Mouse (Mus musculus) C2C12 (cell line): ENCODE data around the gene Zswim3.
"Not testable (repeated sequence)": the region's sequence is repeated elsewhere in the genome, so short reads cannot be mapped to it uniquely, and the experiment has no call there.

Source experiments
- CTCF ChIP-seq: IDR thresholded peaks from one replicate; pipeline ENCODE4 v1.5.1; 2011; ENCODE audit not compliant: control insufficient read depth, insufficient read depth, insufficient read length
- MYOD1 ChIP-seq: IDR thresholded peaks from one replicate; pipeline ENCODE4 v1.6.1; 2011; ENCODE audit warnings: low read depth; ENCODE audit not compliant: control insufficient read depth, insufficient read length

- not testable (repeated sequence) for TF ChIP-seq CTCF, MYOD1
Measured at GRCm38 (mm10) chr2:164798554-164798953, 6.3 kb upstream of the Zswim3 start.
